Mouse (Mus musculus) heart, postnatal 0 days (tissue): Measurements from ENCODE around the gene Vgll4.

ENCODE experiments used
- CTCF ChIP-seq: IDR thresholded peaks from 2 replicates; pipeline ENCODE4 v1.5.1; 2016; ENCODE audit warnings: antibody characterized with exemption, control low read depth, low read depth
- EP300 ChIP-seq: IDR thresholded peaks from 2 replicates; pipeline ENCODE4 v1.6.1; 2016; ENCODE audit warnings: antibody characterized with exemption, low read depth

DNA sequence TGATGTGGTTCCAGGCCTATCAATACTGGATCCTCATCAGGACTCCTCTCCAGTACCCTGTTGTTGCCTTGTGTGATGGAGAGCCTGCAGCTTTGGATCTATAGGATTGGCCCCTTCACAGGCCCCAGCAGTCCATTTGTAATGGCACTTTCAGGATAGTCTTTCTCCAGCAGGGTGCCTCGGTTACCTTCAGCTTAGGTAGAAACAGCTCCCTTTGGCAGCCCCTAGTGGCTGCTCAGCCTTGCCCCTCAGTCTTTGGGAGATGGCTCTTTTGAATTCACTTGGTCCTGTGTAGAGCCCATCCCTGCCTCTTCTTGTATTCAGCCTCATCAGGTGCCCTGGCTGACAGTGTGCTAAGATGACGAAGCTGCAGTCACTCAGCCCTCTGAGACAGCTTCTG lies 142.9 kb downstream of the Vgll4 start:
- TF ChIP-seq EP300: no peak
- TF ChIP-seq CTCF: no peak; the same call in 1 of the 2 replicates
